Mouse (Mus musculus) G1E (cell line): Measurements from ENCODE around the gene Ube2c.

Experiments used
- CTCF ChIP-seq: IDR thresholded peaks from 2 replicates; pipeline ENCODE4 v1.5.1; 2012; ENCODE audit warnings: low read depth, low read length, inconsistent platforms, mixed read lengths
- GATA1 ChIP-seq: IDR thresholded peaks from 2 replicates; pipeline ENCODE4 v1.6.1; 2012; ENCODE audit warnings: borderline replicate concordance, low read length, inconsistent platforms, mixed read lengths
- GATA2 ChIP-seq: IDR thresholded peaks from 2 replicates; pipeline ENCODE4 v1.6.1; 2012; ENCODE audit warnings: low read depth, low read length, inconsistent platforms, borderline replicate concordance
- TAL1 ChIP-seq: conservative IDR thresholded peaks from 2 replicates; pipeline ENCODE4 v1.6.1; 2012; ENCODE audit warnings: low read depth, low read length, inconsistent platforms, mixed read lengths

DNA sequence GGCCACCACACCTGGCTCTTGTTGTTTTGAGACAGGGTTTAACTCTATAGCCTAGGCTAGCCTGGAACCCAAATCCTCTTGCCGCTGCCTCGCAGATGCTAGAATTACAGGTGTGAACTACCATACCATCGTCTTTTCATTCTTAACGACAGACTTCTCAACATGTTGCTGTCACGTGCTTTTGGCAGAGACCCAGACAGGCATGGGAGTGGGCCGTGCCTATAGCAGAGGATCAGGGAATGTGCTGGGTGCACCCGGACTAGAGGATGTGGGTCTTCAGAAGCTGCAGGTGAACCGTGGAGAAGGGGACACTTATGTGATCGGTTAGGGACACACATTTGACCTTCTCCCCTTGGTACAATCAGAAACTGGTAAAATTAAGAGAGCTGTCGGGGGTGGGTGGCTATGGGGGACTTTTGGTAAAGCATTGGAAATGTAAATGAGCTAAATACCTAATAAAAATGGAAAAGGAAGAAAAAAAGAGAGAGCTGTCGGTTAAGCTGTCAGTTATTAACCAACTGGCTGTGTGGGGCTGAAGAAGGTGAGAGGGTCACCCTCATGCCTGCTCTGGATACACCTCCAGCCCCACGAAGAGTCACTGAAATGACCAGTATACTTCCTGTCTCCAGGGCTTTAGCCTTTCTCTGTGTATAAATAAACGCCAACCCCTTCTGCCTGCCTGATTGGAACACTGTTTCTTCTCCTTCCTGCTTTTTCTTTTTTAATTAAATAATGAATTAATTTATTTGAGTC is 30.7 kb downstream of the Ube2c start:
- no peak for TF ChIP-seq CTCF
- TF ChIP-seq TAL1: no peak
- no peak for TF ChIP-seq GATA1
- no peak for TF ChIP-seq GATA2
